ENCODE assay signal across 8 mouse cellular contexts in the genomic region with DNA sequence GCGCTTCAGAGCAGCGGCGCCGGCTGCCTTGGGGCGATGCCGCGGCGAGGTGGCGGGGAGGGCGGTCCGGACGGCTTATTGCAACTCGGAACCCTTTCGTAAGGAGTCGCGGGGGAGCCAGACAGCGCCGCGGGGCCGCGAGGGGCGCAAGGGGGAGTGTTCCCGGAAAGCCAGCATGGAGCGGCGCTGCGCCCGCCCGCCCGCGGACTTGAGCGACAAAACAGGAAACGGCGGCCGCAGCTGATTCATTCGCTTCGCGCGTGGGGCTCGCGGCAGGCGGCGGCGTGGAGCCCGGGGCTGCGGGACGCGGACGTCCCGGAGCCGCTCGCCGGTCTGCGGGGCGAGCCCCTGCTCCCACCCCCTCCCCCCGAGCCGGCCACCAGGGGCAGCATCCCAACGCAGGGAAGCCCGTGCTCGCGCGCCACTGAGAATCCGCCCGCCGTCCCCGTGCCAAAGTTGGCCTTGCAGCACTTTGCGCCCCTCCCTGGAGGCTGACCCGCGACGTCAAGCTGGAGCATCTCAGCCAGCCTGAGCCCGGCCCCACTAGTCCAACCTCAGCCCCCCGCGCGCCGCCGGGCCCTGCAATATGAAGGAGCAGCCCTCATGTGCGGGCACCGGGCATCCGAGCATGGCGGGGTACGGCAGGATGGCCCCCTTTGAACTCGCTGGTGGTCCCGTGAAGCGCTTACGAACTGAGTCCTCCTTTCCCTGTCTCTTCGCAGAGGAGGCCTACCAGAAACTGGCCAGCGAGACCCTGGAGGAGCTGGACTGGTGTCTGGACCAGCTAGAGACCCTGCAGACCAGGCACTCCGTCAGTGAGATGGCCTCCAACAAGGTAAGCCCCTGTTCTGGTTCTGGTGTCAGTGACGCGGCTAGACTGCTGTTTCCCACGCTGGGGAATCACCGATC.
DNase-seq lines count a peak whose midpoint lies in the region; ATAC-seq and TF ChIP-seq lines count a peak whose summit lies in the region.

No protein-coding gene starts in this region.

- H3K4me1 ChIP-seq in ES-E14 (ENCODE audit: control insufficient read depth in 2 of 2, insufficient read depth in 2 of 2, low read length in 2 of 2, poor library complexity in 1 of 2), result no peaks in the 10 kb centered on the region
- H3K4me1 ChIP-seq in forebrain, embryonic 14.5 days (ENCODE audit: control insufficient read depth, insufficient read depth, low read length), result peaks cover 19% of the 10 kb centered on the region
- peaks cover 20% of the 10 kb centered on the region for H3K4me1 ChIP-seq in lung, embryonic 15.5 days
- H3K4me1 ChIP-seq in thymus, adult 2 months (replicated peaks; ENCODE audit: control insufficient read depth, insufficient read depth, low read length), result peaks cover 8% of the 10 kb centered on the region

- no peaks in the 10 kb centered on the region for H3K36me3 ChIP-seq in ES-E14 (ENCODE audit: control insufficient read depth, insufficient read depth, low read length, poor library complexity, severe bottlenecking)
- no peaks in the 10 kb centered on the region for H3K36me3 ChIP-seq in forebrain, embryonic 14.5 days (ENCODE audit: control insufficient read depth, insufficient read depth, low read length)
- no peaks in the 10 kb centered on the region for H3K36me3 ChIP-seq in lung, embryonic 15.5 days
- no peaks in the 10 kb centered on the region for H3K36me3 ChIP-seq in thymus, adult 2 months (ENCODE audit: control insufficient read depth, insufficient read depth, low read length)

- peak overlapping the region; percentile 82 for H3K4me3 ChIP-seq in ES-E14 (ENCODE audit: insufficient read depth in 1 of 2, low read depth in 1 of 2, low read length in 2 of 2, poor library complexity in 1 of 2, severe bottlenecking in 1 of 2)
- peak overlapping the region; percentile 79 for H3K4me3 ChIP-seq in forebrain, embryonic 14.5 days (ENCODE audit: low read depth, low read length)
- peak overlapping the region; percentile 71 for H3K4me3 ChIP-seq in lung, embryonic 15.5 days
- peak overlapping the region; percentile 86 for H3K4me3 ChIP-seq in thymus, adult 2 months (ENCODE audit: control insufficient read depth, insufficient read depth, low read length)

- peak; percentile 56 for ATAC-seq in cerebellum, adult (ENCODE audit: insufficient number of reproducible peaks, low FRiP score, low TSS enrichment)
- ATAC-seq in forebrain, embryonic 14.5 days, result peak; percentile 78
- ATAC-seq in lung, embryonic 15.5 days (ENCODE audit: borderline replicate concordance, extremely low read depth, low FRiP score, low TSS enrichment), result peak; percentile 84
- peak; percentile 43 for ATAC-seq in neutrophil, adult 5-6 weeks (ENCODE audit: extremely low read depth, insufficient number of reproducible peaks, low FRiP score, poor library complexity, severe bottlenecking)

- no peak overlapping the region for H3K27ac ChIP-seq in ES-E14 (ENCODE audit: insufficient read depth, low read depth, low read length, poor library complexity, severe bottlenecking)
- H3K27ac ChIP-seq in forebrain, embryonic 14.5 days (ENCODE audit: low read depth, low read length), result peak overlapping the region; percentile 58
- peak overlapping the region; percentile 80 for H3K27ac ChIP-seq in lung, embryonic 15.5 days
- peak overlapping the region; percentile 68 for H3K27ac ChIP-seq in thymus, adult 2 months (ENCODE audit: control insufficient read depth, insufficient read depth, low read length)

- in situ Hi-C loops in ES-E14 (cut with MboI; ENCODE audit: low sequenced_read_pairs in 2 of 2, unreplicated experiment in 2 of 2), result loop anchor here in 1 of 2 experiments (25.0 kb wide), 1 partner anchor 291 kb away; no protein-coding TSS in a partner anchor

- no peaks in the 10 kb centered on the region for H3K27me3 ChIP-seq in forebrain, embryonic 14.5 days (replicated peaks; ENCODE audit: control insufficient read depth, insufficient read depth, low read length)
- no peaks in the 10 kb centered on the region for H3K27me3 ChIP-seq in lung, embryonic 15.5 days
- no peaks in the 10 kb centered on the region for H3K27me3 ChIP-seq in thymus, adult 2 months (ENCODE audit: control insufficient read depth, insufficient read depth, low read length)

- TF ChIP-seq CTCF in thymus, adult 2 months (IDR thresholded peaks at IDR 0.05; ENCODE audit: borderline replicate concordance, control insufficient read depth, extremely low read depth, insufficient read depth, low read length, poor library complexity), result peak; percentile 40; the same call in 1 of the 2 replicates

- peak; percentile 36 for DNase-seq in ES-E14 (ENCODE audit: low read depth, low spot score)
- DNase-seq in forebrain, embryonic 14.5 days (ENCODE audit: low spot score), result peak; percentile 76
- DNase-seq in heart, postnatal 25 days (ENCODE audit: low spot score), result peak; percentile 57
- peak; percentile 29 for DNase-seq in layer of hippocampus, adult 9-11 months
- DNase-seq in thymus, adult 2 months, result peak; percentile 85

- peak overlapping the region; percentile 77 for H3K9ac ChIP-seq in ES-E14 (ENCODE audit: insufficient read depth, low read depth, low read length, poor library complexity, severe bottlenecking)
- peak overlapping the region; percentile 77 for H3K9ac ChIP-seq in forebrain, embryonic 14.5 days (ENCODE audit: low read length)
- H3K9ac ChIP-seq in lung, embryonic 15.5 days, result peak overlapping the region; percentile 59

- TF ChIP-seq POLR2A in thymus, adult 2 months (IDR thresholded peaks at IDR 0.05; ENCODE audit: control insufficient read depth, extremely low read depth, insufficient read depth, low read length, poor library complexity), result peak; percentile 45; the same call in 1 of the 2 replicates

- H3K9me3 ChIP-seq in ES-E14 (ENCODE audit: control insufficient read depth, insufficient read depth, low read depth, low read length), result no peaks in the 10 kb centered on the region
- no peaks in the 10 kb centered on the region for H3K9me3 ChIP-seq in forebrain, embryonic 14.5 days (replicated peaks; ENCODE audit: control insufficient read depth, low read length)
- no peaks in the 10 kb centered on the region for H3K9me3 ChIP-seq in lung, embryonic 15.5 days

- intact Hi-C loops in heart, postnatal 25 days (cut with DNase I), result loop anchor here (1.0 to 10.0 kb wide), 3 partner anchors 80 to 288 kb away; no protein-coding TSS in a partner anchor

- WGBS in forebrain, embryonic 14.5 days, result under 1% methylated on average over 64 of the region's 91 CpGs
- WGBS in lung, embryonic 15.5 days, result under 1% methylated on average over 85 of the region's 91 CpGs
- under 1% methylated on average over 91 of the region's 91 CpGs for WGBS in thymus, adult 2 months

- peak overlapping the region; percentile 95 for H3K4me2 ChIP-seq in forebrain, embryonic 14.5 days (ENCODE audit: low read length)
- peak overlapping the region; percentile 98 for H3K4me2 ChIP-seq in lung, embryonic 15.5 days

TF ChIP-seq in ES-E14, 5 proteins besides CTCF, POLR2A, EP300 and RAD21:
- TF ChIP-seq CHD2 (IDR thresholded peaks at IDR 0.05; ENCODE audit: low read depth, low read length) (no peak), HCFC1 (IDR thresholded peaks at IDR 0.05; ENCODE audit: borderline replicate concordance, insufficient read depth, low read length) (no peak), MAFK (IDR thresholded peaks at IDR 0.05; ENCODE audit: insufficient read depth, low read depth, low read length) (no peak), ZNF384 (IDR thresholded peaks at IDR 0.05; ENCODE audit: low read depth, low read length) (no peak), ZC3H11A (IDR thresholded peaks at IDR 0.05; ENCODE audit: borderline replicate concordance, low read depth, low read length) (no peak)

Comparison
In these comparisons a context has a peak if more than half of its experiments do, and no peak if none do; other contexts are left out.
1. DNase-seq: peak in every context shown above with its lines; median percentile 85 in thymus, adult 2 months; 76 in forebrain, embryonic 14.5 days; 57 in heart, postnatal 25 days; 36 in ES-E14; 29 in layer of hippocampus, adult 9-11 months.